Mouse (Mus musculus): ENCODE measurements around the gene Prf1. TPM values are rescaled to one million over a fixed set of nuclear protein-coding genes. Genes with fewer than 3 reads are reported as not detected.
A peak's percentile ranks its signal among the peaks of the same experiment; 100 is the strongest.

Gene Prf1
- total RNA-seq, 2 experiments from 2014 or later, result not detected

DNA sequence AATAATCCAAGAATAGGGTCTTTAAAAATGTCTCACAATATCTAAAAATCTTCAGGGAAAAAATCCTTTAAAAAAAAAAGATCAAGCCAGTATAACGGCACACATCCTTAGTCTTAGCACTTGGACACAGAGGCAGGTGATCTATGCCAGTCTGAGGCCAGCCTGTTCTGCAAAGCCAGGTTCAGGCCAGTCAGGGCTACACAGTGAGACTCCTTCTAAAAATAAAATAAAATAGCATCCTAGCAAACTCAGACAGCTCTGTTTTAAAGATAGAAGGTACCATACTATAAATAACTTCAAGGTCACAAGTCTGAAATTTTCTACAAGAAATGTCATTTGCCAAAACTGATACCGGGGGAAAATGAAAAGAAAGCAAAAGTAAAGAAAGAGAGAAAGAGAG, 7.6 kb upstream of the Prf1 start:
- DNase-seq, result no peak

DNA sequence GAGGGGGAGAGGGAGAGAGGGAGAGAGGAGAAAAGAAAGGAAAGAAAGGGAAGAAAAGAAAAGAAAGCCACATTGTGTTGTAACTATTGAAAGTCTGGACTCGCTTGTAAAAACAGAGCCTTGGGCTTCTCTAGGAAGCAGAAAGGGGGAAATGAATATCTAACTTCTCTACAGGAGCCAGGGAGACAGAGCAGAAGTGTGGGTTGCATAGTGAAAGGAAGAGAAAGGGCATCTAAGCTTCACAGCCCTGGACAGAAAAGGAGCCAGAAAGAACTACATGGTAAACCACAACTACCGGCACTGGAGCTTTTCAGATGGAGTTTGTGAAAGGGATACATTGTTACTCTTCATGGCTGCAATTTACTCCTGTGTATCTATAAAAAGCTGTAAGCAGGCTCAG, 7.2 kb upstream of the Prf1 start:
- no peak for DNase-seq

DNA sequence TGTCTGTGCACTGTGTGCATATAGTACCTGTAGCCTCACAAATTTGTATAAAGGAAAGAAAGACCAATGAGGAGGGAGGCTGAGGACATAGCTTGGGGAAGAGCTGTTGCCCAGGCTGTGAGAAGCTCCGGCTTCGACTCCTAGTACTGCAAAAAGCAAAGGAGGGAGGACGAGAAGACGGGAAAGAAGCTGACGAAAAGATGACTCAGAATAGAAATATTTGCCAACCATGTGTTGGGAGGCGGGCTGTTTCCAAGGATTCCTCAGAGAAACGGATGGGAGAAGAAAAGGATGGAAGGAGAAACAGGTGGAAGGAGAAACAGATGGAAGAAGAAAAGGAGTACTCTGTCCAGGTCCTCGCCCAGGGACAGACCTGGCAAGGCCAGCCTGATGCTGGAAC, 3.4 kb upstream of the Prf1 start:
- no peak for DNase-seq

DNA sequence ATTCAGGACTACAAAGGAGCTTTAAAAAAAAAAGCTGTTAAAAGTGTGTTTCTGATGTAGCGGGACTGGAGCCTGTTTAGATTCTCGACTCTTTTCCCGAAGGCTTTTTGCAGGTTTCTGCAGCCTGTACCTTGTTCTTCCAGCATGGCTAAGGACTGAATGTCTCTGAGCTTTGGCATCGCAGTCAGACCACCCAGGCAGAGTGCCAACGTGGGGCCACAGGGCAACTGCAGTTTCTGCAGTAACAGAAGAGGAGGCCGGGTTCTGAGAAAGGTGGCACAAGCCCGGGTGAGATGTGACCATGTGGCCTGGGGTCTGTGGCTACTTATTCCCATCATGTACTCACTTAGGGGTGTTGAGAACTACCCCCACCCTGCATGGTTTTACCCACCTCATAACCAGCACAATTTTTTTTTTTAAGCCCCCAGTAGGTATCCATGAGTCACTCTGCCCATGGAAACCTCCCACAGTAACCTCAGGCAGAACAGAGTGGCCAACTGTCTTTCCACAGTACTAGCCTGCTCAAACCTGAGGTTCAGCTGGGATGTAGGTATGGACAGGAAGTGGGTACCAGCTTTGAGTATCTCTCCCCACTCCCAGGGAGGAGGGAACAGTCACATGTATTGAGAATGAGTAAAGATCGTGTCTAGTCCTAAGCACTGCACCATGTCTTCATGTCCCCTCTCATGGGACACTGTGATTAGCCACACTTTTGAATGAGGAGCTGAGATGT, 754 bp upstream of the Prf1 start:
- DNase-seq, result no peak

DNA sequence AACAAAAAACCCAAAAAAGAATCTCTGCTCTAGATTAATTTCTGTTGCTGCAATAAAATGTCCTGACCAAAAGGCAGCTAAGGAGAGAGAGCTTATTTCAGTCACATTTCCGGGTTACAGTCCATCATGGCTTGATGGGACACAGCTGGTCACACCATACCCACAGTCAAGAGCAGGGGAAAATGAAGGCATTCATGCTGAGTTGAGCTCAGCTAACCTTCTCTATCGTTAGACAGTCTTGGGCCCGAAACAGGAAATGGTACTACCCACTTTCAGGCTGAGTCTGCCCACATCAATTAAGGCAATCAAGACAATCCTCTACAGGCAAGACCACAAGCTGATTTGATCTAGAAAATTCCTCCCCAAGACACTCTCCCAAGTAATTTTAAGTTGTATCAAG, 3.4 kb downstream of the Prf1 start:
- DNase-seq, result no peak

DNA sequence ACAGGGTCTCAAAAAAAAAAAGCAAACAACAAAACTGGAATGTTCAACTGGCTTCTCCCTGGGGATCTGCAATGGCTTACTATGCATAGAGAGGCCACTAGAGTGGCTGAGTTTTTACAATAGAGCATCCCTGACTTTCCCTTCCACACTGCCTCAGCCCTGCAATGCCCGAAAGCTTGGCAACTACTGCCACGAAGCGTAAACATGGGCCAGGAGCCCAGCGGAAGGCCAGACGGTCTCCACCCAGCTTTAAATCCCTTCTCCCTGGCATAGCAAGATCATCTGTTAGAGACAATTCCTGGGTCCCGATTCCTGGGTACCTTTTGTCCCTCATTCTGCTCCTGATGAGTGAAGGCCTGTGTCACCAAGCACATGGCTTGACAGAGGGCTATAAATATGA, 6.4 kb downstream of the Prf1 start:
- DNase-seq, result no peak

DNA sequence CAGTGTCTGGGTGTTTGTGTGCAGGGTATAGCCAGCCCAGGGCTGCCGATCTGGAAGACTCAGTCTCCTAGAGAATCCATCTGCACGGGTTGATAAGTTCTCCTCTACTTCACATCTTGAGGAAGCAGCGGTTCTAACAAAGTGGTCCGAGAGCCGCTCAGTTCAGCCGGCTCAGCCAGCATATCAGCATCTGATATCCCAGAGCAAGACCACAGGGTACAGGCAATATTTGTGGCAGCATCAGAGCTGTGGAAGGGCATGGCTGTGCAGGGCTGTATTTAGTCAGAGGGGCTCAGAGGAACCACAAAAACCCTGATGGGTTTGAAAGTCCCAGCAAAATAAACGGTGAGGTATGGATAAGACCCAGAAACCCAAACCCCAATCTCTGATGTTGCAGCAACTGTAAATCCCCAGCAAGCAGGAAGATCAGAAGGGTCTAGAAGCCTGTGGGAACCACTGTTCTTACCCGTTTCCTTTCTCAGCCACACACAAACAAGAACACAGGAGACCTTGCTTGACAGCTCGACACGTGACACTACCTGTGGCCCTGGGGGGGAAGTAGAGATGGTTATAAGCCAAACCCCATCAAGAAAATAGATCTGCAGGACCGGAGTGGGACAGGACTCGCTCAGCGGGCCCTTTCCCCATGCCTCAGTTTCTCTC, 8.4 kb downstream of the Prf1 start:
- DNase-seq, result no peak

DNA sequence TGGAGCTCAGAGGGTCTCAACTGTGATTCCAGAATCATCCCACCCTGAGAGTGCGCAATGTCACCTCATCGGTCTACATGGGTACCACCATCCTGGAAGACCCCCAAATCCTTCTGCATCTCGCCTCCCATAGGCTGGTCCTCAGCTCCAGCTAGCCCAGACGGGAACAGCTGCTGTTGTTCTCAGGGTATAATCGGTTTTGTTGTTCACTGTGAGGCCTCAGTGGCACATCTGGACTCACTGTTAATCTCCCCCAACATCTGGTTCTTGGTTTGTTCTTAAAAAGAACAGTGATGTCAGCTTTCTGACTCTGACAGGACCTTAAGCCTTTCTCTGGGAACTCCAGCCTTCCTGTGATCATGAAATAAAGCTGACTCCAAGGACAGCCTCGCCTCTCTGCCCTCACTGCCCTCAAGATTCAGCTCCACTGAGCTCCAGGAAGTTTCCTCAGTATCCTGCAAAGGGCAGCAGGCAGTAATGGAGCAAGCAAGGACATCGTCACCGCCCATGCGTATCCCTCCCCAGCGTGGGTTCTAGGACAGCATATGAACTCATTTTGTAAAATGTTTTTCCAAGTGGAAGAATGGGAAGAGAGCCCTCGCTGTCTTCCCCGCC, 11.2 kb downstream of the Prf1 start:
- no peak for DNase-seq

DNA sequence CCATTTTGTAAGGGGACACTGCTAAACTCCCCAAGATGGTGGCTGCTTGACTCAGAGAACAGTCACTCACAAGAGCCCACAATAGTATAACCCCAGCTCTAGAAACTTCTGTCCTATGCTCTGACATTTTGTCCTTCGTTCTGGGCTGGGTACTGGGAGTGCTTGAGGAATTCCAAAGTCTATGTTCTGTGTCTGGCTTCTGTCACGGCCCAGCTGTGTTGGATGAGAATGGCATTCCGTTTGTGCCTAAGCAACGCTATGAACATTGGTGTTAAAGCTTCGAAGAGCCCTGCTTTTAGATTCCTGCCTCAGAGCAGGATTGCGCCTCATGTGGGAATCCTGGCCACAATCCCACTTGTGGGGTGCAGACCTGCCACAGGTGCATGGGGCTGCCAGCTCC, 14.5 kb downstream of the Prf1 start:
- DNase-seq, result no peak

DNA sequence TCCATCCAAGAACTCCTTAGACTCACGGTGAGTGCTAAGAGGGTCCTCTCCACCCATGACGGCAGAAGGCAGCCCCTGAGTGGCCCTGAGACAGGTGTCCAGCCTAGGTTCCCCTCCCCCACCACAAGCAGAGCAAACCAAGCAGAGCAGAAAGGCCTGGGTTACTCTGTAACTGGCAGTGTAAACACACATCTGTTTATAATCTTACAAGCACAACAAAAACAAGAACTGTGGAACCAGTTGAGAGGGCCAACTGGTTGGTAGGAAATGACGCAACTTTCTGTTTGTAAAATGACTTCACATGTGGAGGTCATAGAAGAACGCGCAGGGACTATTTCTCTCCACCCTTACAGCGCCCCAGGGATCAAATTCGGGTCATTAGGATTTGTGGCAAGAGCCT, 15.1 kb downstream of the Prf1 start:
- DNase-seq, result no peak

DNA sequence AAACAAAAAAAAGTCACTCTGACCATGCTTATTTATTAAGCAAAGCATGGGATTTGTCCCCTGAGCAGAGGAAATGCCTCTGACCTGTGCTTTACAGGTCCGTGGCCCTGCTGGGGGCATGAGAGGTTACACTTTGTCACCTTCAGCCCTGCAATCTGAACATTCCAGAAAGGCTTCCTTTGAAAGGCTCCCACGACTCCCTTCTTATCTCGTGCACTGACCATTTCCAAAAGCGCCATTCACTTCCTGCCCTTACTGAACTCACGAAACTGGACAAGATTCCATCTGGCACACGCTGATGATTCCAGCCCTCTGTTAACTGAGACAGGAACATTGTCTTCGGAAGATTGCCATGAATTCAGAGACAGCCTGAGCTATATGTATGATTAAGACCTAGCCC, 16.1 kb downstream of the Prf1 start:
- no peak for DNase-seq

DNA sequence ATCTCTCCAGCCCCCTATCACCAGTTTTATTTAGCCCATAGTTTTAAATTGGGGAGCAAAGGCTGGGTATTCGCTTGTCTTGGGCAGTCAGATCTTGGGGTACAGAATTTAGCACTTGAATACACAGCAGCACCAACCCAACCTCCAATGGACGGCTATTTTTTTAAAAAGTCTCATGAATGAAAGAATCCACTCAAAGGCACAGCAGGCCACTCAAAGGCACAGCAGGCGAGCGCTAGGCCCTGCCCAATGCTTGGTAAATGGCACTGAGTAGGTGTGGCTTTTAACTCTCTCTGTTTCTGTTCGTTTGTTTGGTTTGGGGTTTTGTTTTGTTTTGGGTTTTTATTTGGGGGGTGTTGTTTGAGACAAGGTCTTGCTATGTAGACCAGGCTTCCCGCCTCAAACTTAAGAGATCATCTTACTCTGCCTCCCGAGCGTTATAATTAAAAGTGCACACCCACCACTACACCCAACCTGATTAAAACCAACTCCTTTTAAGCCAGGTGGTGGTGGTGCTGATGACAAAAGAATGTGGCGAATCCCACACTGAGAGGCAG, 17.8 kb downstream of the Prf1 start:
- DNase-seq, result no peak

DNA sequence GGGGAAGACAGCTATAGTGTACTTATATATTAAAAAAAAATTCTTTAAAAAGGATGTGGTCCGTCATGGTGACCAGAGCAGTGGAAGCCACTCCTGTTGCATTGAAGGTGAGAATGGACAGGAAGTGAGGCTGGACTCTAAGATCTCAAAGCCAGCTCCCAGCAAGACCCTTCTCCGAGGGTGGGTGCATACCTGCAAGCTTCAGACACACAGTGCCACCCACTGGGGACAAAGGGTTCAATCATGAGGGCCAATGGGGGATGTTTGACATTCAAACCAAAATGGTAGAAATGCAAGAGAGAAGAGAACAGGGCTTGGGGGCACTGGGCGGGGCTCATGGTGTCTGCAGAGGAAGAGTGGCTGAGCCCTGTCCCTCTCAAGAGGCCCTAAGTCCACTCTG, 20.9 kb downstream of the Prf1 start:
- no peak for DNase-seq

DNA sequence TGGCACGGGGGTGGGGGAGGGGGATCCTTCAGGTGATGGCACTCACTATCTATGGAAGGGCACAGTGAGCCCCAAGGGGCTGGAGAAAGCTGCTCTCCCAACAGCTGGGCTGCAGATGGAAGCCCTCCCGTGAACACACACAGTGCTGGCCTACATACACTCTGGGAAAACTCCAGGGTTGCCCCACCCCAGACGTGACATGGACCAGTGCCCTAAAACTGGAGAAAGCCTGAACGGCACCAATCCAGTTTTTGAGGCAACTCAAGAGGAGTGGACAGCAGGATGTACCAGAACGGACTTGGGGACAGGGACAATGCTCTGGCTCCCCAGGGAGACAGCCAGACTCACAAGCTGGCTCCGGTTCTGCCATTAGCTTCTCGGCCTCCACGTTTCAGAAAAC, 27.1 kb downstream of the Prf1 start:
- peak; percentile 56 for DNase-seq

DNA sequence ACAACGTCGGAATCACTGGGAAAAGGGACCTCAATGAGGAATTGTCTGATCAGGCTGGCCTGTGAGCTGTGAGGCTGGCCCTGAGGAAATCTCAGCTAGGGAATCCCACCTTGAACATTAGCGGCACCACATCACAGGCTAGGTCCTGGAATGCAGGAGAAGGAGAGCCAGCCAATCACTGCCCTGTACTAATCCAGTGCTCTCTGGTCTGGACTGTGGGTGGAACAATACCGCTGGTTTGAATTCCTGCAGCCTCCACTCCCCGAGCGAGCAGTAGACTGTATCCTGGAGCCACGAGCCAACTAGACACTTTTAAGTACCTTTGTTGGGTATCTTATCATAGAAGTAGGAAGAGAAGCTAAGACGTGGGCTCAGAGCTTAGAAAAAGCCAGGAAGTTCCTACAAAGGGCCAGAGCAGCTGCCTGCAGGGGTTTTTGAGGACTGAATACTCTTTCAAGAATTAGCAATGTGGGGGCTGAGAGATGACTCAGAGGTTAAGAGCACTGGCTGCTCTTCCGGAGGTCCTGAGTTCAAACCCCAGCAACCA, 28.2 kb downstream of the Prf1 start:
- no peak for DNase-seq

DNA sequence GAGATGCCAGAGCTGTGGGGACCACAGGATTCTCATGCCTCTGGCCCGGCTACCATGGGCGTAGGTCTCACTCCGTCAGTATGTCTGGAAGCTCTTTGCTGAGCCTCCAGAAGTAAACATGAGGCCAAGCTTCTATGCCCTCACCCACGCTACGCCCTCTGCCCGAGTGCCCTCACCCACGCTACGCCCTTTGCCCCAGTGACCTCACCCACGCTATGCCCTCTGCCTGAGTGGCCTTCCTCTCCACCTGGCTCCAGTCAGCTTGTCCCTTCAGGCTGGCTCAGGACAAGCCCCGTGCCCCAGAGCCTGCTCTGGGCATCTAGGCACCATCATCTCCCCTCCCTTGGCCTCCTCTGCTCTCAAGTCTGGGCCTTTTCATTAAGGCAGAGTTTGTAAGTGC, 29.9 kb downstream of the Prf1 start:
- no peak for DNase-seq

DNA sequence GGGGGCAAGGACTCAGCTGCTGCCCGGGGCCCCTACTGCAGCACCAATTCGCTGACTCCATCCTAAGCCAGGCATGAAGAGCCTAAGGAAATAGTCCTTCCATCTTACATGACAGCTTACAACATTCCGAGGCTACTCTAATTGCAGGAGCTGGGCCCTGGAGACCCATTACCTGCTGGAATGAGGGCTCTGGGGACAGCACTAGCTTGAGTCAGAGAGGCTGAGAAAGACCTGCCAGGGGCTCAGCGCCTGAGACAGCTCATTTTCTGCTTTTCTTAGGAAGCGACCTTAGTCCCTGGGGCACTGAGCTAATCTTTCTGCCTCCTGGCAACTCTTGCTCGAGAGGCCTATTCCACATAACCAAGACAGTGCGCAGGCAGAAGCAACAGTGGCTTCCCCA, 31.3 kb downstream of the Prf1 start:
- DNase-seq, result peak; percentile 62

DNA sequence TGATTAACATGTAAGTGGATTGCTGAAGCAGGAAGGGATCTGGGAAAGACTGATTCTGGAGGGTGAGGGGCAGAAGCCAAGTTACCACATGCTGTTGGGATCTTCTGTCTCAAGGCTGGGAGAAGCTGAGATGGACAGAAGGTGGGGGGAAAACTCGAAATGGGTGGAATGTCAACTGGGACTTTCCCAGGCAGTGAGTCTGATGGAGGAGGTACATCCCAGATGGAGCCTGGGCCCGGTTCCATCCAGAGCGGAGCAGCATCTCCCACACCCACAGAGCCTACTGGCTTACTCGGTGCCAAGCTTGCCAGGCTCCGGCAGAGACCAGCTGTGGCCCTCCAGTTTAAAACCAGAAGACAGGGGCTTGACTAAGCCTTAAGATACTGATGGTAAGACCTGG, 33.4 kb downstream of the Prf1 start:
- DNase-seq, result peak; percentile 57

DNA sequence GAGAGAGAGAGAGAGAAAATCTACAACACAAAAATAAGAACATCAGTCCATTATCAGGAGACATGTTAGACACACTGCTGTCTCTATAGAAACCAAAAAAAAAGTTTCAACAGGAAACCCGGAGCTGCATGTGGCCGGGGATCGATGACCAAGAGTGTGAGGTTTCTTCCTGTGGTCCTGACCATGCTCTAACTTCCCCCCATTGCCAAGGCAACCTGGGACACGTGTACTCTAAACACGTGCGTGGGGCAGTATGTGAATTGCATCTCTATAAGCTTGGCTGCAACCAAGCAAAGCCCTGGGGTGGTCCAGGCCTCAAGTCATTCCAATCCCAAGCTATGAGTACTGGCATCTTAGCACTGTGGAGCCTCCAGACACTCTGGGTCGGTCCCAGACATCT, 36.9 kb downstream of the Prf1 start:
- no peak for DNase-seq

DNA sequence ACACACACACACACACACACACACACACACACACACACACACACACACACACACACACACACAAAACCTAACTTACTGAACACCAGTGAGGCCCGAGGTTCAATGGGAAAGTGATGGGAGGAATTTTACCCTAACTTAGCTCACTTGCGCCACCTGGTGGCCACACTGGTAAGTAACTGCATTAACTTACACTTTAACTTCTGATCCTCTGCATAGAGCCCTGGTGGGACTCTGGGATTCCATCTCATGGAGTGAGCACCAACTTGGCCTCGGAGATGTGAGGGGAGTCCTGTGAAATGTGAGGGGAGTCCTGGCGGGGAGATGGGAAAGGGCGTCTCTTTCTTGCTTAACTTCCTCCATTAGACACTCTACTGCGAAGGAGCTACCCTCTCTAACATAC, 38.5 kb downstream of the Prf1 start:
- no peak for DNase-seq

DNA sequence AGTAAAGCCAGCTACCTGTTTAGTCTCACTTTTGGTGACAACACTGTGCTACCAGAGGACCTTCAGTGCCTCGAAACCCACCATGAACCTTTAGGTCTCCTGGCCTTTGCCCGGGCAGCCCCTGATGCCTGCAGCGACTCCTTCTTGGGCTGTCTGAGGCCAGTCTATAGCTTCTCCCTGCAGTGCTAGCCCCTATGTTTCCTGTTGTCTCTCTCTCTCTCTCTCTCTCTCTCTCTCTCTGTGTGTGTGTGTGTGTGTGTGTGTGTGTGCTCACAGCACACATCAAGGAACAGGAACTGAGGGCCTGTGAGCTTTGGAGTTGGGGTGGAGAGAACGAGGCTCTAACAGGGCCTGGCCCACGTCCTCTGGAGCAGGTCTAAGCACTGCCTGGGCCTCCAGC, 39.0 kb downstream of the Prf1 start:
- no peak for DNase-seq

DNA sequence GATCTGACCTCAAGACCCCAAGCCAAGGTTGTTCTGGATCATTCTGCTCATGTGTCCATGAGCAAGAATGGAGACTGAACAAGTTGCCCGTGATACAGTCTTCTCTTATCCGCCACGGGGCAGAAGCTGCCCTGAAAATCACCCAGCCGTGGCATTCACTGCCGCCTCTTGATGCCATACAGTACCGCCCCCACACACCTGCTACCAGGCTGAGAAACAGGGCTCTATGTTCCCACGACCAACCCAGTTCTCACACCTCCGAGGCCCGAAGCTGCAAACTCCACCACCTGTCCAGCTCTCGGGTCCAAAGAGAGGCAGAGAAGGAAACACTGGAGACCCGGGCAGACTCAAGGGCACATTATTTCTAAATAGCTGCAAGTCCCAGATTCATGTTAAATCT, 40.0 kb downstream of the Prf1 start:
- no peak for DNase-seq

DNA sequence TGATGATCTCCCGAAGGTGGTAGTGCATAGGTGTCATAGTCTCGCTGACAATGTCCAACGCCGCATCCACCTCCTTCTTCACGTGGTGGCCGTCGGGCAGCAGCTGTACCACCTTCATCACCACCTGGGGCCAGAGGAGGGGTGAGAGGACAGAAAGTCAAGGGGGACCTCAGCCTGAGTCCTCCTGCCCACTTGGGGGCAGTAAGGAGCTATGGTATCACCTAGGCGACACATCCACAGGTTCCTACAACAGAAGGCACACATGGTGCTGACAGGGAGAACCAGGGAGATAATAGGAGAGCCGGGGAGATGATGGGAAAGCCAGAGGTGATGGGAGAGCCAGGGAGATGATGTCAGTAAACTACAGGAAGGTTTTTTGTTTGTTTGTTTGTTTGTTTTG, 41.6 kb downstream of the Prf1 start:
- no peak for DNase-seq

All from gastrocnemius, postnatal 25 days (tissue).